Mouse (Mus musculus) adrenal gland, postnatal 25 days (tissue): ENCODE measurements around the gene Itpr1. TPM values are rescaled to one million over a fixed set of nuclear protein-coding genes. Genes with fewer than 3 reads are reported as not detected.

Experiments
- DNase-seq: peaks from one replicate; pipeline ENCODE4 v3.0.0; 2021; ENCODE audit warnings: mixed read lengths
- total RNA-seq: library from RNA; stranded (reverse); gene quantifications from 2 replicates; pipeline ENCODE4 v1.2.3, GENCODE M21; 2021

Itpr1 gene
- total RNA-seq, 1 experiment from 2014 or later, result 168 TPM

- no peak for DNase-seq
These were observed 305.7 kb downstream of the Itpr1 start for GRCm38 (mm10) chr6:108518552-108518951.

DNA sequence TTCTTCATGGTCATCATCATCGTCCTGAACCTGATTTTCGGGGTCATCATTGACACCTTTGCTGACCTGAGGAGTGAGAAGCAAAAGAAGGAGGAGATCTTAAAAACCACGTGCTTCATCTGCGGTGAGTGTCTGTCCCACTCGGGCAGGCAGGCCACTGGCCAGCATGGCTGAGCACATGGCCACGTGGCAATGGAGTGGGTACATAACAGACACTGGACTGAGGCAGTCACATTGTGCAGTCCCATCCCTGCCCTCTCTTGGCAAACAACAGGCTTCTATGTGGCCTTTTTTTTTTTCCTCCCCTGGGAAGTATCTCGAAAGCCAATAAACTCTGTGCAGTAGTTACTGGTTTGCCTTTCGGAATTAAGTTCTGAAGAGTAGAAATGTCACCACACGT, 306.4 kb downstream of the Itpr1 start:
- no peak for DNase-seq

GRCm38 (mm10) chr6:108523956-108524616, 311.2 kb downstream of the Itpr1 start:
- no peak for DNase-seq

DNA sequence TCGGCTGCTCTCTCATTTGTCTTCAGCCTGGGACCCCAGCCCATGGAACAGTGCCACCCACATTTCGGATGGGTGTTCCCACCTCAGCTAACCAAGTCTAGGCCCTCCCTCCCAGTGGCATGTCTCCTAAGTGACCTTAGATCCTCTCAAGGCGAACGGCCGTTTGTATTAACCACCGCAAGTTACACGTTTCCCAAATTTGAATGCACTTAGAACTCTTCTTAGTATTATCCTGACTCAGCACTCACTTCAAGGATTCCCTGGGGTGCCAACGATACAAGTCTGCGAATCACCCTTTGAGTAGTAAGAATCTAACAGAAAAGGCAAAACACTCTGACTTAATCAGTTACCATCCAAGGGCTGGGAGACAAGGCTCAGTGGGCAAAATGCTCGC, 311.7 kb downstream of the Itpr1 start:
- no peak for DNase-seq

DNA sequence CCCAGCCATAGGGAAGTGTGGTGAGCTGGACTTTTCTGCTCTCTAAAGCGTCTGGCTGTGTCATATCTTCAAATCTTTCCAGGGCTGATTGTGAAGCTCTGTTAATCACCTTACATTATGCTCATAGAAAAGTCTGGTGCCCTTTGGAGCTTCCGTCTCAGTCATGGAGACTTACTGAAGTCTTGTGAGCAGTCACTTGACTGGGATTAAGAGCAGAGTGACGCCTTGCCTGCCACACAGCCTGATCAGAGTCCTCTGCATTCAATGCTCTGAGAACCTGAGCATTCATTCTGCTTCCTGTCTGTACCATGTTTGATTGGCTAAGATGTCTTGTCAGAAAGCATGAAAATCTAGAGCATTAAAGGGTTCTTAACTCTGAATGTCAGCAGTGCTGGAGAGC, 314.7 kb downstream of the Itpr1 start:
- DNase-seq, result no peak

DNA sequence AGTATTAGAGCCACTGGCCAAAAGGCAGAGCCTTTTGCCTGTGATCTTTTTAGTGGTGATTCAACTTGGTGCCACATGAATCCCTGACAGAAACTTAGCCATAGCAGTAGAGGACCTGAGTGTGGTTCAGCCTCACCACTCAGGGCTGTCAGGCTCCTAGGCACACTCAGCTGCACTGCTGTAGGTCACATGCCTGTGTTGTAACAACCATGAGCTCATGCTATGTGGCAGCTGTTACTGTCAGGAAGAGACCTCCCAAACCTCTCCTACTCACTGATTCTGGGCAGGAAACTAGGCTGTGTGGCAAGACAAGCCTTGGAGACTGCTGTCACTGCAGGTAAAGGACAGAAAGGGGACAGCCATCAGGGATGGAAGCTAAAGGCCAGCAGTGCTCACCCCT, 315.1 kb downstream of the Itpr1 start:
- DNase-seq, result peak; percentile 26

DNA sequence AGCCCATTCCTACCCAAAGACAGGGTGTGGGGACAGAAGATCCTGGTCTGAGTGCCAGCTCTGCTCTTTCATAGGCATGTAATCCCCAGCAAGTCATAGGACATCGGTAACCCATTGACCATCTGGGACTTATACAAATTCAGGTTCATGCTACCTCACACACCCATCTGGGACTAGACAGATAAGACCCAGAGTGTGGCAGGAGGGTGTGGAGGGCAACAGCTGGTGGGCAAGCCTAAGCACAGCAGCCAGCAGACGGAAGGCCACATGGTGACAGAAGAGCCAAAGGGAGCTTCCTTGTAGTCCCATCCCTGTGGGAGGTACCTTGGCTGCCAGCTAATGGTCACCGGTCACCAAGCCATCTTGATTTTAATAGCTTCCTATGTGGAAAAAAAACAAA, 316.3 kb downstream of the Itpr1 start:
- DNase-seq, result no peak

GRCm38 (mm10) chr6:108530781-108531323, 318.0 kb downstream of the Itpr1 start:
- DNase-seq, result no peak

DNA sequence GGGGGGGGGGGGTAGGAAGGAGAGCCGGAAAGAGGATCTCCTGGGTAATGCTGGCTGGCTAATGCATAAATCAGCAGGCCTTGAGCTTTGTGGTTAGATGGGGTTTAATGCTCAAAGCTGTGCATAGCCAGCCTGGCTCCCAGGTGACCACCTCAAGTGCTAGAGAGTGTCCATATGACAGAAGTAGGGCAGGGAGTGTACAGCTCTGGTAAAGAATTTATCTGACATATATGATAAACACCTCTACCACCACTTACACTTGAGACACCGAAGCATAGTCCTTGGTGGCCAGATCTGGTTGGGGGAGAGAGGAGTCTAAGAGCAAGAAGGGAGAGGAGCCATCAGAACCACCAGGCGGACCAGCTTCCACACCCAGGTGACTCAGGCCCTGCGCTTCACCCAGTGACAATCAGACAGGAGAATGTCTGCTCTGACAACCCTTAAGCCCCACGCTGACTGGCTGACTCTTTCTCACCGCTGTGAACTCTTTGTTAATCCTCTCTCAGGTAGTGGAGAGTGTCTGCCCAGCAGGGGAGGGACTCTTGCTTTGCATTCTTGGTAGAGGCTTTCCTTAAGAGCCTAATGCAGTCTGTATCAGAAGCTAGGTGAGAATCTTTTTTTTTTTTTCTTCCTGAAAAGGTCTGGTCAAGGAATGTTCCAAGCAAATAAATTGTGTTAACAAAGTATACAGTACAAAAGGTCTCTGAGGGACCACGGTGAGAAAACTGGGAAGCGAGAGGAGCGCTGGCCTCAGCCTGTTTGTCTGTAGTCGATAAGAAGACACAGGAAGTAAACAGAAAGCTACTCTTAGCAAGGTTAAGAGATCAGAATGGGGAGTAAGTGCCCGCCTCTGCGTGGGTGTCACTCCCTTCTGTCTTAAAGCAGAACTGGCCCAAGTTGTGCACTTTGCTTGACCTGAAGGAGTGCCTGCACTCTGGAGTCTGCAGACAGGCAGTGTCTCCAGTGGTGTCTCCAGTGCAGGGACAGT, 318.7 kb downstream of the Itpr1 start:
- DNase-seq, result peak; percentile 11

GRCm38 (mm10) chr6:108532486-108533179, 319.7 kb downstream of the Itpr1 start:
- DNase-seq, result peak; percentile 19

GRCm38 (mm10) chr6:108534139-108534538, 321.2 kb downstream of the Itpr1 start:
- no peak for DNase-seq

DNA sequence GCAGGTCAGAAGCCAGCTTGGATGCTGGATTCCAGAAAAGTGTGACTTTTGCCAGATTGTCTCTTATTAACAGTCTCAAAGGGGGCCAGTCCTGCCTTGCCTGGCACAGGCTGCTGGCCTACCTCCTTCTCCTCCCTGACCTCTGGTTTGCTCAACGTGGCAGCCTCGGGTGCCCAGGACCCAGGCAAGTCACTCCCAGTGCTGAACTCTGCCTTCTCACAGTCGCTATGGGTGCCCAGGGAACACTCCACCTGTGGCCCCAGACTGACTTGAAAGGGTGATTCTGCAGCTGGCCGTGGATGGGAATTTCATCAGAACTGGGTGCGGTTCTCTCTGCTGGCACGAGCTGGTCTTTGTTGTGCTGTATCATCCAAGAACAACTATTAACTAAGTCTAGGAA, 321.7 kb downstream of the Itpr1 start:
- peak; percentile 23 for DNase-seq

- DNase-seq, result no peak
These were observed 322.4 kb downstream of the Itpr1 start for GRCm38 (mm10) chr6:108535309-108535708.

DNA sequence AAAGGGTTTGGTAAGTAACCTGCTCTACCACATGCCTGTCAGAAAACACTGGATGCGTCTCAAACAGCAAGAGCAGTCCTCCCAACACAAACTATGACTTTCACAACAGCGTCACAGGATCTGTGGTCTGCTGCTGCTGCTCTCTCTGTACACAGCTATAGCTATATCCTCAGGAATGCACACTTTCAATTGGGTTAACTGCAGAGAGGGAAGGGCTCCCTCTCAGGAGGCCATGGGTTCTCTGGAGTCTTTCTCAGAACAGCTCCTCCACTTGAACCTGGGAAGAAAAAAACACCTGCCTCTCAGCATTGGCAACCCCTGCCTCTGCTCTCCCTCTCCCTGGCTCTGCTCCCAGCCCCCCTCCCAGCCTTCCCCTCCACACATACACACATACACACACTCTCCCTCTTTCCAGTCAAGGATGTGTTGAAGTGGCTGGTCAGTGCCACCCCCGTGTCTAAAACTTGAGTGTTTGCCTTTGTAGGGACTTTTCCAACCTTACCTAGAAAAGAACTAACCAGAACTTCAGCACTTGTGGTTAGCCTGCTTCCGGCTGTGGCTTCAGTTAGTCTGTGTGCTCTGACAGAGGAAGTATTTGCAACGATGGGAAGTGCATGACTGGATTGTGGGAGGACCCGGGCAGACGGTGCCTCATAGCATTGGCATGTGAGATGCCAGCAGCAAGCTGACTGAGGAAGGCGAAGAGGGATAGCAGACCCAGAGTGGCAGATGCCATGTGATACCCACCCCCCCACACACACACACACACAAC, 323.8 kb downstream of the Itpr1 start:
- DNase-seq, result peak; percentile 12

- DNase-seq, result no peak
These were observed 325.5 kb downstream of the Itpr1 start for GRCm38 (mm10) chr6:108538406-108538805.

DNA sequence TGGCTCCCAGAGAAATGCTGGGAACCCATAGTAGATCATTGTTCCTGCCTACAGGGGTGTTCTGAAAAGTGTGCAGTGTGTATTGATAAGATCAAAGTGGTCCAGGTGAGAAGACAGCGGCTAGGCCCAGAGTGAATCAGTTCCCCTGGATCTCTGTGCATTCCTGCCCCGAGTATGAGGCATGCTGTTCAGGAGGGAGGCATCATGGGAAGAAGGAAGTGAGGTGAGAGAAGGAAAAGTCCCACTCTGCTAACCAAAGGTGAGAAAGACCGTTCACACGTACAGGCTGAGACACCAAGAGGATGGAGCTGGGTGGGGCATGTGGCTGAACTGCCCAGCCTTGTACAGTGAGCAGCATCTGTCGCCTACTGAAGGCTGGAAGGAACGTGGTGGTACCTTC, 327.5 kb downstream of the Itpr1 start:
- DNase-seq, result no peak

DNA sequence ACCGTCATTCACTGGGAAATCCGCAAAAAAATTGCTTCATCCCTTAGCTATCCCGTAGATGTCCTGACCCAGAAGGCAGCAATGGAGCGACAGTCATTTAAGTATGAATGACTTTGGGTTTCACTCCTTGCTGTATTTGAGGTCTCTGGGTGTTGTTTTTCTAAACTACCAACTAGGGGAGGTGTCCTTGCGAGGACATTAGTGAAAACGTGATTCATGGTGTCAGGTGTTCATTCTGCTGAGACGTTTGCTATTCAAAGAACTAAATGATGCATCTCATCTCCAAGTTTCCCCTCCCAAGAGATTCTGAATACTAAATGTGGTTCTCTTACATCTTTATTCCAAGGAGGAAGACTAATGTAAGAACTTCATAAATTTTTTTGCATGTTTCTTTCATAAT, 332.0 kb downstream of the Itpr1 start:
- DNase-seq, result no peak

GRCm38 (mm10) chr6:108545464-108545863, 332.6 kb downstream of the Itpr1 start:
- DNase-seq, result no peak

DNA sequence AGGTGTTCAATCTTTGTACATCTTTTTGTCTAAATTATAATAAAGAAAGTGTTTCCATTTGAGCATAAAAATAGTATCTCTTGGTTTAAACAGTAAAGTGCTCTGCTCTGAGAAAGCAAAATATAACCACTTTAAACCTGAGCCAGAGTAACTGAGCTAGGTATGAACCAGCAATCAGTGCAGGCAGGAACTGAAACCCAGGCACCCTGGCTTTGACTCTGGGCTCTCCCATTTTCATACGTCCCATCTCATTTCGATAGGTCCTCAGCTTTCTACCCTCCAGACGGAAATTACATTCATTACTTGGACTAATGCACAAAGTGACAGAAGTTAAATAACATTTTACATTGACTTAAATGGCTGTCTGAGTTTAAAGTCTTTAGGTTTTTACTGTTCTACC, 335.5 kb downstream of the Itpr1 start:
- no peak for DNase-seq

DNA sequence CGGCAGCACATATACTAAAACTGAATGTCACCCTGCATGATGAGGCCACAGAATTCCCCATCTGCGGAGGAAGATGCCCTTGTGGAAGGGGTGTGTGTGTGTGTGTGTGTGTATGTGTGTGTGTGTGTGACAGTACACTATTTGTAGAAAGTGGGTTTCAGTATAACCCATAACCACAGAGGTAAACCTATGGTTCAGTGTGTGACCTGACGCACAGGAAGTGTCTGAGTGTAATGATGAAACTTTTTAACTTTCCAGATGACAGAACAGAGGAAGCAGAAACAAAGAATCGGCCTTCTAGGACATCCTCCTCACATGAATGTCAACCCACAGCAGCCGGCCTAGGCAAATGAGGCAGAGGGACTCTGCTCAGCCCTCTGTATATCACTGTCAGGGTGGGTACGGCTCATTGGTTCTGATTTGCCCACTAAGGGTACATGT, 336.6 kb downstream of the Itpr1 start:
- no peak for DNase-seq

DNA sequence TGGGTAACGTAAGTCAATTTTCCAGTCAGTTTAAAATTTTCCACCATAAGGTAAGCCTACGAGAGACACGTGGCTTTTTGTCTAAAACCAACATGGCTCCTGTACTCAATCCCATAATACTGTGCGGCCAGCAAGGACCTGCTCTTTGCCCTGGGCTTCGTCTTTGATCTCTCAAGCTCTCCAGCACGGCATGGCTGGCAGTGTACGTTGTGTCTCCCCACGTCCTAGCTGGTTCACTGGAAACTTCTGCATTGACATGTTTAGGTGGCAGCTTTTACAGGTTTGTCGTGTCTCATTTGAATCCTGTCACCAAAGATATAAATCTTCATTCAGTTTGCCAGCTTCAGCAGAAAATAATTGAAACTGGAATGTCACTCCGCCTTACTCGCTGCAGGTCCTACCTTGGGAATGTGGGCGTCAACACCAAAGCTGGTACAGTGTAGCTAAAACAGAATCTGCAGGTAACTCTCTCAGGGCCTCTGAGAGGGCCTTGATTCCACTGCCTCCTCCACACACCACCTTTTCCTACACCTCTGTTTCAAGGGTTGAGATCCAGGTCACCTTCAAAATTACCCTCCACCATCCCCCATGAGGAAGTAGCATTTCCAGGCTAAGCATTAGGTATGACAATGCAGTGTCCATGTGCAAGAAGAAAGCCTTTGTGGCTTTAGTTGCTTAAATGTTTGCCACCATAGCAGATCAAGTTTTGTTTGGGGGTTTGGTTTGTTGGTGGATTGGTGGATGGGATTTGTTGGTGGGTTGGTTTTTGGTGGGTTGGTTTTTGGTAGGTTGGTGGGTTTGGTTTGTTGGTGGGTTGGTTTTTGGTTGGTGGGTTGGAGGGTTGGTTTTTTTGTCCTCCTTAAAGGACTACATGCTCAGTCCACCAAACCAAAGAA, 339.1 kb downstream of the Itpr1 start:
- no peak for DNase-seq
